Mouse (Mus musculus) intestine, postnatal 0 days (tissue): ENCODE data around the gene Psmb3. TPM values are rescaled to one million over a fixed set of nuclear protein-coding genes. Genes with fewer than 3 reads are reported as not detected.
"Not testable (repeated sequence)": the region's sequence is repeated elsewhere in the genome, so short reads cannot be mapped to it uniquely, and the experiment has no call there.

Experiments used
- ATAC-seq: fragments of 200-750 bp; cut with Nextera tagmentation; 2 replicates; pipeline ENCODE4 v1.8.0; 2017; ENCODE audit warnings: mild to moderate bottlenecking, moderate TSS enrichment, moderate library complexity
- H3K27ac ChIP-seq: fragments of 300-500 bp; sonication (generic); 2 replicates; pipeline ENCODE4 v1.5.1; 2014; ENCODE audit warnings: mild to moderate bottlenecking, low read depth, low read length, moderate library complexity
- H3K27me3 ChIP-seq: fragments of 300-500 bp; sonication (generic); replicated peaks from 2 replicates; pipeline ENCODE4 v1.6.1; 2014; ENCODE audit warnings: low read length, mixed read lengths; ENCODE audit not compliant: control insufficient read depth, insufficient read depth
- H3K36me3 ChIP-seq: fragments of 300-500 bp; sonication (generic); 2 replicates; pipeline ENCODE4 v1.6.1; 2014; ENCODE audit warnings: mild to moderate bottlenecking, moderate library complexity; ENCODE audit not compliant: control insufficient read depth, insufficient read depth
- H3K4me1 ChIP-seq: fragments of 300-500 bp; sonication (generic); replicated peaks from 2 replicates; pipeline ENCODE4 v1.6.1; 2014; ENCODE audit warnings: antibody characterized with exemption, low read length, mixed read lengths; ENCODE audit not compliant: control insufficient read depth, insufficient read depth
- H3K4me2 ChIP-seq: fragments of 300-500 bp; sonication (generic); replicated peaks from 2 replicates; pipeline ENCODE4 v1.6.1; 2014; ENCODE audit warnings: low read depth, mild to moderate bottlenecking, moderate library complexity
- H3K4me3 ChIP-seq: fragments of 300-500 bp; sonication (generic); 2 replicates; pipeline ENCODE4 v1.5.1; 2014; ENCODE audit warnings: low read depth, low read length
- H3K9ac ChIP-seq: fragments of 300-500 bp; sonication (generic); 2 replicates; pipeline ENCODE4 v1.6.1; 2014; ENCODE audit warnings: mild to moderate bottlenecking, low read depth, low read length
- H3K9me3 ChIP-seq: fragments of 300-500 bp; sonication (generic); 2 replicates; pipeline ENCODE4 v1.6.1; 2016; ENCODE audit warnings: mixed run types; ENCODE audit not compliant: control insufficient read depth
- CTCF ChIP-seq: sonication (generic); IDR thresholded peaks from 2 replicates; pipeline ENCODE4 v1.5.1; 2016; ENCODE audit warnings: low read depth, mild to moderate bottlenecking, control low read depth, antibody characterized with exemption, moderate library complexity
- WGBS: fragments of 180-500 bp; shearing (Covaris S2); extraction: QIAGEN DNeasy Blood & Tissue Kit; methylation state at CpG from one replicate; pipeline ENCODE4 v1.1.7; 2014; 5-methylcytosine and 5-hydroxymethylcytosine counted together
- polyA plus RNA-seq: library from polyadenylated mRNA; unstranded; fragments of >200 nt; fragmentation: Nextera tagmentation; extraction: Ambion mirVana; gene quantifications from 2 replicates; pipeline ENCODE4 v1.2.1, GENCODE M21; 2015

Gene Psmb3
- 391 and 439 TPM in 2 replicates for polyA plus RNA-seq

GRCm38 (mm10) chr11:97703039-97703826, at the start of gene Psmb3:
TSS of gene Psmb3 (plus strand) at chr11:97703399.
- WGBS = 0% methylated on average over 35 of the region's 35 CpGs
- peaks cover 4% of the 10 kb centered on the region for H3K4me1 ChIP-seq
- peak; percentile 85 for ATAC-seq

GRCm38 (mm10) chr11:97654210-97654609, 49.0 kb upstream of the Psmb3 start:
- no peaks in the 10 kb centered on the region for H3K9me3 ChIP-seq
- no peak overlapping the region for H3K27ac ChIP-seq
- H3K4me1 ChIP-seq = no peaks in the 10 kb centered on the region
- no peak for ATAC-seq
- H3K36me3 ChIP-seq = no peaks in the 10 kb centered on the region
- H3K9ac ChIP-seq = no peak overlapping the region
- 87% methylated on average over 2 of the region's 2 CpGs for WGBS
- H3K4me3 ChIP-seq = no peak overlapping the region
- no peak for TF ChIP-seq CTCF
- no peak overlapping the region for H3K4me2 ChIP-seq
- H3K27me3 ChIP-seq = no peaks in the 10 kb centered on the region

More at GRCm38 (mm10) chr11:97703039-97703826, at the start of gene Psmb3:
- Histone ChIP-seq H3K4me2 (peak within 1 kb of the TSS; percentile 79), H3K27me3 (no peaks in the 10 kb centered on the region), H3K36me3 (peaks cover 8% of the 10 kb centered on the region; the same call in 1 of the 2 replicates), H3K9ac (peak within 1 kb of the TSS; percentile 67), H3K9me3 (no peaks in the 10 kb centered on the region), H3K4me3 (peak within 1 kb of the TSS; percentile 77), H3K27ac (peak within 1 kb of the TSS; percentile 74)
- TF ChIP-seq CTCF = no peak

- no peak overlapping the region for H3K4me3 ChIP-seq
- H3K27ac ChIP-seq = no peak overlapping the region
- no peaks in the 10 kb centered on the region for H3K36me3 ChIP-seq
- WGBS = 76% methylated on average over 14 of the region's 14 CpGs
- H3K9me3 ChIP-seq = no peaks in the 10 kb centered on the region
- peaks cover 4% of the 10 kb centered on the region for H3K4me1 ChIP-seq
- TF ChIP-seq CTCF = 0 out of 2 replicates have a peak, but pooled peaks have one; percentile 9
- no peak overlapping the region for H3K9ac ChIP-seq
- no peaks in the 10 kb centered on the region for H3K27me3 ChIP-seq
- no peak for ATAC-seq
- H3K4me2 ChIP-seq = no peak overlapping the region
These were observed 46.8 kb upstream of the Psmb3 start for GRCm38 (mm10) chr11:97656269-97656971.

GRCm38 (mm10) chr11:97657184-97657945, 45.8 kb upstream of the Psmb3 start:
- H3K4me3 ChIP-seq = no peak overlapping the region
- TF ChIP-seq CTCF = no peak
- no peaks in the 10 kb centered on the region for H3K27me3 ChIP-seq
- no peak overlapping the region for H3K9ac ChIP-seq
- no peaks in the 10 kb centered on the region for H3K9me3 ChIP-seq
- no peak overlapping the region for H3K27ac ChIP-seq
- 43% methylated on average over 6 of the region's 6 CpGs for WGBS
- no peaks in the 10 kb centered on the region for H3K36me3 ChIP-seq
- H3K4me1 ChIP-seq = peaks cover 4% of the 10 kb centered on the region
- no peak for ATAC-seq
- H3K4me2 ChIP-seq = no peak overlapping the region

- H3K4me2 ChIP-seq = 0 out of 2 replicates have a peak overlapping the region, but pooled peaks have one; percentile 96
- not testable (repeated sequence) for H3K27ac ChIP-seq, ATAC-seq, H3K27me3 ChIP-seq, H3K9me3 ChIP-seq, H3K9ac ChIP-seq, H3K4me1 ChIP-seq, H3K4me3 ChIP-seq, H3K36me3 ChIP-seq
- 90% methylated on average over 6 of the region's 6 CpGs for WGBS
These were observed 45.2 kb upstream of the Psmb3 start for GRCm38 (mm10) chr11:97657967-97658366.
